Mouse (Mus musculus): ENCODE measurements at regions not wholly inside any gene's neighbourhood (a gene's known extent, or its start where the extent isn't known, plus 50 kb on each side); places are given as distances from the start of the nearest gene placed in this dataset.

GRCm38 (mm10) chr6:126481257-126481656, 54.0 kb downstream of the Kcna5 start:
- no peaks in the 10 kb centered on the region for H3K79me2 ChIP-seq (ENCODE audit: control insufficient read depth, insufficient read depth)
- H3K36me3 ChIP-seq (ENCODE audit: control insufficient read depth, insufficient read depth), result no peaks in the 10 kb centered on the region
- no peaks in the 10 kb centered on the region for H3K27me3 ChIP-seq (ENCODE audit: control insufficient read depth, insufficient read depth, insufficient read length)
- no peak overlapping the region for H3ac ChIP-seq (ENCODE audit: control insufficient read depth, insufficient read length)
- no peak overlapping the region for H3K4me2 ChIP-seq (ENCODE audit: low read depth)
- H3K4me3 ChIP-seq, result no peak overlapping the region
- TF ChIP-seq TCF3 (IDR thresholded peaks at IDR 0.05; ENCODE audit: insufficient read length, low read depth) (no peak), MYOD1 (IDR thresholded peaks at IDR 0.05; ENCODE audit: control insufficient read depth in 1 of 3, insufficient read length in 2 of 3, low read depth in 2 of 3) (no peak), SRF (IDR thresholded peaks at IDR 0.05; ENCODE audit: control insufficient read depth, insufficient read length, low read depth) (no peak), MYOG (IDR thresholded peaks at IDR 0.05; ENCODE audit: control insufficient read depth in 1 of 3, insufficient read depth in 1 of 3, insufficient read length in 2 of 3, low read depth in 2 of 3) (no peak), POLR2AphosphoS2 (IDR thresholded peaks at IDR 0.05; ENCODE audit: insufficient read length, low read depth) (no peak), USF1 (IDR thresholded peaks at IDR 0.05; ENCODE audit: low read depth) (no peak)

- H3K4me2 ChIP-seq (ENCODE audit: low read depth), result no peak overlapping the region
These were observed 57.7 kb downstream of the Kcna5 start for GRCm38 (mm10) chr6:126477506-126477905.

GRCm38 (mm10) chr6:126476758-126477157, 58.5 kb downstream of the Kcna5 start:
- Histone ChIP-seq H3K4me2 (ENCODE audit: low read depth) (peak overlapping the region; percentile 16), H3ac (ENCODE audit: control insufficient read depth, insufficient read length) (no peak overlapping the region), H3K27me3 (ENCODE audit: control insufficient read depth, insufficient read depth, insufficient read length) (no peaks in the 10 kb centered on the region)

More at GRCm38 (mm10) chr6:126477506-126477905, 57.7 kb downstream of the Kcna5 start:
- Histone ChIP-seq H3K79me2 (ENCODE audit: control insufficient read depth, insufficient read depth) (no peaks in the 10 kb centered on the region), H3K27me3 (ENCODE audit: control insufficient read depth, insufficient read depth, insufficient read length) (no peaks in the 10 kb centered on the region), H3K4me3 (no peak overlapping the region), H3ac (ENCODE audit: control insufficient read depth, insufficient read length) (no peak overlapping the region), H3K36me3 (ENCODE audit: control insufficient read depth, insufficient read depth) (no peaks in the 10 kb centered on the region)
- no peak for TF ChIP-seq CEBPB (IDR thresholded peaks at IDR 0.05; ENCODE audit: insufficient read depth, poor library complexity, severe bottlenecking)
- TF ChIP-seq SRF (IDR thresholded peaks at IDR 0.05; ENCODE audit: control insufficient read depth, insufficient read length, low read depth), result no peak
- TF ChIP-seq POLR2AphosphoS2 (IDR thresholded peaks at IDR 0.05; ENCODE audit: insufficient read length, low read depth), result no peak
- no peak for TF ChIP-seq MYOD1 (IDR thresholded peaks at IDR 0.05; ENCODE audit: control insufficient read depth in 1 of 3, insufficient read length in 2 of 3, low read depth in 2 of 3)
- TF ChIP-seq E2F4 (IDR thresholded peaks at IDR 0.05; ENCODE audit: insufficient read depth), result no peak
- no peak for TF ChIP-seq TCF3 (IDR thresholded peaks at IDR 0.05; ENCODE audit: insufficient read length, low read depth)
- TF ChIP-seq MAX (IDR thresholded peaks at IDR 0.05; ENCODE audit: low read depth), result no peak
- TF ChIP-seq POLR2A (IDR thresholded peaks at IDR 0.05; ENCODE audit: insufficient read length, low read depth), result no peak
- TF ChIP-seq USF1 (IDR thresholded peaks at IDR 0.05; ENCODE audit: low read depth), result no peak
- no peak for TF ChIP-seq REST (IDR thresholded peaks at IDR 0.05; ENCODE audit: insufficient read depth, insufficient read length)
- TF ChIP-seq MYOG (IDR thresholded peaks at IDR 0.05; ENCODE audit: control insufficient read depth in 1 of 3, insufficient read depth in 1 of 3, insufficient read length in 2 of 3, low read depth in 2 of 3), result no peak
- TF ChIP-seq TCF12 (IDR thresholded peaks at IDR 0.05; ENCODE audit: insufficient read depth, poor library complexity, severe bottlenecking), result no peak

DNA sequence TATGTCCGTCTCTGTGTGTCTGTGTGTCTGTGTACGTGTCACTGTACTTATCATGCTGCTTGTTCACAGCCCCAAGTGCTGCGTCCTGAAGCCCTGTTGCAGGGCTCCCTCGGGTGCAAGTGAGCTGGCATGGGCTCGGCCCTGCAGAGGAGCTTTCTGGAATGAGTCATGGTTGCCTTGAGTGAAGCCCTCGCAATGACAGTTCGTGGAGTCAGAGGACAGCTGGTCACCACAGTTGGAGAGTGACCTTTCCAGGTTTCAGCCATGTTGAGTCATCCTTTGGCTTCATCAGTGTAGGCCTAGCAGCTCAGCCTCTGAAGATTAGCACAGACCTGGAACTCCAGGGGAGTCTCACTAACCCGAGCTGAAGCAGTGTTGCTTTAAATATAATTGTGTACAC, 59.7 kb downstream of the Kcna5 start:
- no peaks in the 10 kb centered on the region for H3K36me3 ChIP-seq (ENCODE audit: control insufficient read depth, insufficient read depth)
- H3K4me2 ChIP-seq (ENCODE audit: low read depth), result peak overlapping the region; percentile 58
- TF ChIP-seq USF1 (IDR thresholded peaks at IDR 0.05; ENCODE audit: low read depth) (no peak), TCF3 (IDR thresholded peaks at IDR 0.05; ENCODE audit: insufficient read length, low read depth) (peak; percentile 71), E2F4 (IDR thresholded peaks at IDR 0.05; ENCODE audit: insufficient read depth) (no peak), SRF (IDR thresholded peaks at IDR 0.05; ENCODE audit: control insufficient read depth, insufficient read length, low read depth) (no peak), MAX (IDR thresholded peaks at IDR 0.05; ENCODE audit: low read depth) (no peak), TCF12 (IDR thresholded peaks at IDR 0.05; ENCODE audit: insufficient read depth, poor library complexity, severe bottlenecking) (peak; percentile 56), POLR2A (IDR thresholded peaks at IDR 0.05; ENCODE audit: insufficient read length, low read depth) (no peak), MYOD1 (IDR thresholded peaks at IDR 0.05; ENCODE audit: control insufficient read depth in 1 of 3, insufficient read length in 2 of 3, low read depth in 2 of 3) (peak; percentile 93 to 99 (median 95)), CEBPB (IDR thresholded peaks at IDR 0.05; ENCODE audit: insufficient read depth, poor library complexity, severe bottlenecking) (peak; percentile 66; the same call in 1 of the 2 replicates), MYOG (IDR thresholded peaks at IDR 0.05; ENCODE audit: control insufficient read depth in 1 of 3, insufficient read depth in 1 of 3, insufficient read length in 2 of 3, low read depth in 2 of 3) (peak; percentile 59 to 96 (median 94)), POLR2AphosphoS2 (IDR thresholded peaks at IDR 0.05; ENCODE audit: insufficient read length, low read depth) (no peak), REST (IDR thresholded peaks at IDR 0.05; ENCODE audit: insufficient read depth, insufficient read length) (no peak)
- no peak overlapping the region for H3K4me3 ChIP-seq
- no peaks in the 10 kb centered on the region for H3K27me3 ChIP-seq (ENCODE audit: control insufficient read depth, insufficient read depth, insufficient read length)
- no peak overlapping the region for H3ac ChIP-seq (ENCODE audit: control insufficient read depth, insufficient read length)
- H3K79me2 ChIP-seq (ENCODE audit: control insufficient read depth, insufficient read depth), result no peaks in the 10 kb centered on the region

More at GRCm38 (mm10) chr6:126476758-126477157, 58.5 kb downstream of the Kcna5 start:
- Histone ChIP-seq H3K79me2 (ENCODE audit: control insufficient read depth, insufficient read depth) (no peaks in the 10 kb centered on the region), H3K4me3 (no peak overlapping the region), H3K36me3 (ENCODE audit: control insufficient read depth, insufficient read depth) (no peaks in the 10 kb centered on the region)
- TF ChIP-seq MYOG (IDR thresholded peaks at IDR 0.05; ENCODE audit: control insufficient read depth in 1 of 3, insufficient read depth in 1 of 3, insufficient read length in 2 of 3, low read depth in 2 of 3), result no peak
- TF ChIP-seq USF1 (IDR thresholded peaks at IDR 0.05; ENCODE audit: low read depth), result no peak
- no peak for TF ChIP-seq CEBPB (IDR thresholded peaks at IDR 0.05; ENCODE audit: insufficient read depth, poor library complexity, severe bottlenecking)
- no peak for TF ChIP-seq POLR2AphosphoS2 (IDR thresholded peaks at IDR 0.05; ENCODE audit: insufficient read length, low read depth)
- no peak for TF ChIP-seq TCF3 (IDR thresholded peaks at IDR 0.05; ENCODE audit: insufficient read length, low read depth)
- no peak for TF ChIP-seq REST (IDR thresholded peaks at IDR 0.05; ENCODE audit: insufficient read depth, insufficient read length)
- no peak for TF ChIP-seq MYOD1 (IDR thresholded peaks at IDR 0.05; ENCODE audit: control insufficient read depth in 1 of 3, insufficient read length in 2 of 3, low read depth in 2 of 3)
- TF ChIP-seq POLR2A (IDR thresholded peaks at IDR 0.05; ENCODE audit: insufficient read length, low read depth), result no peak
- TF ChIP-seq MAX (IDR thresholded peaks at IDR 0.05; ENCODE audit: low read depth), result no peak
- TF ChIP-seq TCF12 (IDR thresholded peaks at IDR 0.05; ENCODE audit: insufficient read depth, poor library complexity, severe bottlenecking), result no peak

Measured in myocyte (in vitro differentiated cells).